Mouse (Mus musculus) myocyte (in vitro differentiated cells): ENCODE results near the gene Sv2c.
"Not testable (repeated sequence)": the region's sequence is repeated elsewhere in the genome, so short reads cannot be mapped to it uniquely, and the experiment has no call there.

ENCODE experiments used
- E2F4 ChIP-seq: IDR thresholded peaks from one replicate; pipeline ENCODE4 v1.6.1; 2011; ENCODE audit warnings: mild to moderate bottlenecking, control low read depth, moderate library complexity; ENCODE audit not compliant: insufficient read depth
- POLR2A ChIP-seq: IDR thresholded peaks from one replicate; pipeline ENCODE4 v1.6.1; 2011; ENCODE audit warnings: low read depth, mild to moderate bottlenecking, control low read depth, moderate library complexity; ENCODE audit not compliant: insufficient read length
- TCF12 ChIP-seq: IDR thresholded peaks from one replicate; pipeline ENCODE4 v1.6.1; 2011; ENCODE audit warnings: mild to moderate bottlenecking, control low read depth; ENCODE audit not compliant: poor library complexity, insufficient read depth, severe bottlenecking
- USF1 ChIP-seq: IDR thresholded peaks from one replicate; pipeline ENCODE4 v1.6.1; 2011; ENCODE audit warnings: low read depth, mild to moderate bottlenecking, control low read depth, moderate library complexity

DNA sequence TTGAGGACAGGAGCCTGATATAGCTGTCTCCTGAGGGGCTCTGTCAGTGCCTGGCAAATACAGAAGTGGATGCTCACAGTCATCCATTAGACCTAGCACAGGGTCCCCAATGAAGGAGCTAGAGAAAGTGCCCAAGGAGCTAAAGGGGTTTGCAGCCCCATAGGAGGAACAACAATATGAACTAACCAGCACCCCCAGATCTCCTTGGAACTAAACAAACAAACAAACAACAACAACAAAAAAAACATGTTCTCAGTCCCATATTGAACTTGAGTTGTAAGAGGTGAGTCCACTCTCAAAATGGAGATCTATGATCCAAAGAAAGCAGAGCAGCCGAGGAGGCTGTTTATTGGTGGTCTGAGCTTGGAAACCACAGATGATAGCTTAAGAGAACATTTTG is 50.6 kb downstream of the Sv2c start, which contains the start of gene Gm17190:
- TF ChIP-seq USF1, E2F4, POLR2A, TCF12: not testable (repeated sequence)
